Mouse (Mus musculus) lung, embryonic 15.5 days (tissue): ENCODE data around the gene Nusap1. TPM values are rescaled to one million over a fixed set of nuclear protein-coding genes. Genes with fewer than 3 reads are reported as not detected.

Source experiments
- ATAC-seq: fragments of 200-750 bp; cut with Nextera tagmentation; 2 replicates; pipeline ENCODE4 v1.8.0; 2017; ENCODE audit warnings: moderate number of reproducible peaks, borderline replicate concordance; ENCODE audit not compliant: low FRiP score, low TSS enrichment; ENCODE audit errors: extremely low read depth
- H3K27ac ChIP-seq: fragments of 300-500 bp; sonication (generic); 2 replicates; pipeline ENCODE4 v1.5.1; 2015; ENCODE audit warnings: moderate library complexity, mild to moderate bottlenecking, inconsistent platforms
- H3K27me3 ChIP-seq: fragments of 300-500 bp; sonication (generic); 2 replicates; pipeline ENCODE4 v1.6.1; 2015; ENCODE audit warnings: inconsistent platforms
- H3K36me3 ChIP-seq: fragments of 300-500 bp; sonication (generic); 2 replicates; pipeline ENCODE4 v1.6.1; 2015; ENCODE audit warnings: inconsistent platforms
- H3K4me1 ChIP-seq: fragments of 300-500 bp; sonication (generic); 2 replicates; pipeline ENCODE4 v1.6.1; 2015; ENCODE audit warnings: inconsistent platforms
- H3K4me2 ChIP-seq: fragments of 300-500 bp; sonication (generic); 2 replicates; pipeline ENCODE4 v1.6.1; 2015; ENCODE audit warnings: inconsistent platforms, mild to moderate bottlenecking, moderate library complexity
- H3K4me3 ChIP-seq: fragments of 300-500 bp; sonication (generic); 2 replicates; pipeline ENCODE4 v1.5.1; 2015; ENCODE audit warnings: mild to moderate bottlenecking, inconsistent platforms
- H3K9ac ChIP-seq: fragments of 300-500 bp; sonication (generic); 2 replicates; pipeline ENCODE4 v1.6.1; 2015; ENCODE audit warnings: inconsistent platforms
- H3K9me3 ChIP-seq: fragments of 300-500 bp; sonication (generic); 2 replicates; pipeline ENCODE4 v1.6.1; 2016; ENCODE audit warnings: inconsistent platforms
- WGBS: fragments of 180-500 bp; shearing (Covaris S2); methylation state at CpG from one replicate; pipeline ENCODE4 v1.1.7; 2015; 5-methylcytosine and 5-hydroxymethylcytosine counted together
- polyA plus RNA-seq: library from polyadenylated mRNA; unstranded; fragments of >200 nt; fragmentation: Nextera tagmentation; extraction: Ambion mirVana; gene quantifications from 2 replicates; pipeline ENCODE4 v1.2.1, GENCODE M21; 2015

The Nusap1 gene
- polyA plus RNA-seq, result 81.9 and 85.9 TPM in 2 replicates

GRCm38 (mm10) chr2:119618199-119618982 is at the start of gene Nusap1, which contains the start of gene Oip5:
Gene Nusap1, plus strand, starts transcription at chr2:119618298.
Gene Oip5, minus strand, starts transcription at chr2:119618469.
- Histone ChIP-seq H3K36me3 (no peaks in the 10 kb centered on the region), H3K9me3 (no peaks in the 10 kb centered on the region), H3K27ac (peak within 1 kb of the TSS; percentile 70), H3K4me2 (peak within 1 kb of the TSS; percentile 82), H3K27me3 (no peaks in the 10 kb centered on the region), H3K4me3 (peak within 1 kb of the TSS; percentile 93), H3K4me1 (peaks cover 36% of the 10 kb centered on the region), H3K9ac (peak within 1 kb of the TSS; percentile 70)
- under 1% methylated on average over 55 of the region's 55 CpGs for WGBS
- peak; percentile 99 for ATAC-seq

DNA sequence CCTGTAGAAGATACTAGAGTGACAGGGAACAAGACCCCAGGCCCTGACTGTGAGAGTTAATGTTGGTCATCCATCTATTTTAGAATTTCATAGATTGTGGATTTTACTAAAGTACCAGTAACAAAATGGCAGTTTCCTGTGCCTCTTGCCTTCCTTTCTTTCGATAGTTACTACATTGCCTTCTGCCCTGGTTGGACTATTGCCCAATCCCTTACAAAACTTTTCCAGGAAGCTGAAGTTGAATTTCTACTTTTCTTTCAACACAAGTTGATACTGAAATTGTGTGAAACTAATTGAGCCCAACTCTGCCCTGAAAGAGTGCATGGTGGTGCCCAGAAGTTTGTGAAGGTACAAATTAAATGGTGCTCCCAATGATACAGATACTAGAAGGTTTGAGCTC is 45.6 kb upstream of the Nusap1 start:
- no peak for ATAC-seq
- 80% methylated on average over 1 of the region's 1 CpGs for WGBS

DNA sequence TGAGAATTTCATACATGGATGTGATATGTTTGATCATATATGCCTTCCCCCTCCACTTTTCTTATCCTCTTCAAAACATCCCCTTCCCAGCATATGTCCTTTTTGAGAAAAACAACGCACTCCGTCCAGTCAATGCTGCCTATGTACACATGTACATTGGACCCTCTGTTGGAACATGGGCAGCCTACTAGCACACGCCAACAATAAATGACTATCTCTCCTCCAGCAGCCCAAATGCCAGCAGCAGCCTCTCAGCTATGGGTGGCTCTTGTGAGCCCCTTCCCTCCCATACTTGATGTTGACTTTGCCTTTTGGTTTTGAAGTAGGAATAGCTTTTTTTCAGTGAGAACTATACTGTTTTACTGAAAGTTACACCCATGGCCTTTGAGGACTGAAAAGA is 36.5 kb upstream of the Nusap1 start:
- no peak for ATAC-seq
- WGBS, result 93% methylated on average over 3 of the region's 3 CpGs
- Histone ChIP-seq H3K4me3 (no peak overlapping the region), H3K4me1 (no peaks in the 10 kb centered on the region), H3K9ac (no peak overlapping the region), H3K27me3 (no peaks in the 10 kb centered on the region), H3K36me3 (no peaks in the 10 kb centered on the region), H3K9me3 (no peaks in the 10 kb centered on the region), H3K27ac (no peak overlapping the region), H3K4me2 (no peak overlapping the region)

More for the DNA sequence above, 45.6 kb upstream of the Nusap1 start:
- no peaks in the 10 kb centered on the region for H3K4me1 ChIP-seq
- H3K4me3 ChIP-seq, result no peak overlapping the region
- no peaks in the 10 kb centered on the region for H3K27me3 ChIP-seq
- no peak overlapping the region for H3K9ac ChIP-seq
- H3K36me3 ChIP-seq, result 0 out of 2 replicates have a peak, but pooled peaks cover 6% of the 10 kb centered on the region
- H3K9me3 ChIP-seq, result no peaks in the 10 kb centered on the region
- H3K27ac ChIP-seq, result no peak overlapping the region
- H3K4me2 ChIP-seq, result no peak overlapping the region

DNA sequence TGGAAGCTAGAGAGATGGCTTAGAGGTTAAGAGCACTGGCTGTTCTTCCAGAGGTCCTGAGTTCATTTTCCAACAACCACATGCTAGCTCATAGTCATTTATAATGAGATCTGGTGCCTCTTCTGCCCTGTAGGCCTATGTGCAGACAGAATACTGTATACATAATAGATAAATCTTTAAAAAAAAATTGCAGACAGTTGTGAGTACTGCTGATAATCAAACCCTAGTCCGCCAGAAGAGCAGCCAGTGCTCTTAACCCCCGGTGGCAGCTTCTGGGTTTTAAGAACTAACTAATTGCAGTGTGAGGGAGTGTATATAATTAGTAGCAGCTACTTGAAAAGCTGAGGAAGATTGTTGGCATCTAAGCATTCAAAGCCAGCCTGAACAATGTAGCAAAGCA is 34.7 kb upstream of the Nusap1 start:
- ATAC-seq, result no peak
- WGBS, result 57% methylated on average over 2 of the region's 2 CpGs
- H3K36me3 ChIP-seq, result no peaks in the 10 kb centered on the region
- no peaks in the 10 kb centered on the region for H3K4me1 ChIP-seq
- no peaks in the 10 kb centered on the region for H3K9me3 ChIP-seq
- no peak overlapping the region for H3K4me2 ChIP-seq
- H3K27me3 ChIP-seq, result no peaks in the 10 kb centered on the region
- no peak overlapping the region for H3K27ac ChIP-seq
- no peak overlapping the region for H3K4me3 ChIP-seq
- H3K9ac ChIP-seq, result no peak overlapping the region

GRCm38 (mm10) chr2:119584282-119584681 is 33.8 kb upstream of the Nusap1 start:
- H3K4me3 ChIP-seq, result no peak overlapping the region
- whole genome bisulfite sequencing, result 85% methylated on average over 8 of the region's 8 CpGs
- H3K36me3 ChIP-seq, result no peaks in the 10 kb centered on the region
- H3K9ac ChIP-seq, result no peak overlapping the region
- no peak for ATAC-seq
- H3K4me1 ChIP-seq, result no peaks in the 10 kb centered on the region
- no peaks in the 10 kb centered on the region for H3K9me3 ChIP-seq
- H3K4me2 ChIP-seq, result no peak overlapping the region
- H3K27ac ChIP-seq, result no peak overlapping the region
- no peaks in the 10 kb centered on the region for H3K27me3 ChIP-seq

DNA sequence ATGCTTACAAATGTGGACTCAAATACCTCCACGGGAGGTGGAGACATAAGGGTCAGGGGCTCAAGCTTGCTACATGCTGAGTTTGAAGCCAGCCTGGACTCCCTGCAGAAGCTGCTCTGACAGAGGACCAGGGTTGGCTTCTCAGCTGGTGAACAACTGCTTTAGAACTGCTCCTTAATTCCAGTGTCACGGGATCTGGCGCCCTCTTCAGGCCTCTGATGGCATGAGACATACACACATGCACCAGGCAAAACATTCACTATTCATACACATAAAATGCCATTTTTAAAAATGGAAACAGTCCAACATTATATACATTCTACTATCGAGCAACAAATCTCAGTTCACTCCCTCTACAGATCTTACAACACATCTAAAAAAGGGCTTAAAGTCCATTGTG is 30.7 kb upstream of the Nusap1 start:
- Histone ChIP-seq H3K4me3 (no peak overlapping the region), H3K27ac (no peak overlapping the region), H3K36me3 (no peaks in the 10 kb centered on the region), H3K4me2 (no peak overlapping the region), H3K9me3 (no peaks in the 10 kb centered on the region), H3K9ac (no peak overlapping the region), H3K27me3 (no peaks in the 10 kb centered on the region), H3K4me1 (no peaks in the 10 kb centered on the region)
- no peak for ATAC-seq
- 8% methylated on average over 4 of the region's 4 CpGs for WGBS

DNA sequence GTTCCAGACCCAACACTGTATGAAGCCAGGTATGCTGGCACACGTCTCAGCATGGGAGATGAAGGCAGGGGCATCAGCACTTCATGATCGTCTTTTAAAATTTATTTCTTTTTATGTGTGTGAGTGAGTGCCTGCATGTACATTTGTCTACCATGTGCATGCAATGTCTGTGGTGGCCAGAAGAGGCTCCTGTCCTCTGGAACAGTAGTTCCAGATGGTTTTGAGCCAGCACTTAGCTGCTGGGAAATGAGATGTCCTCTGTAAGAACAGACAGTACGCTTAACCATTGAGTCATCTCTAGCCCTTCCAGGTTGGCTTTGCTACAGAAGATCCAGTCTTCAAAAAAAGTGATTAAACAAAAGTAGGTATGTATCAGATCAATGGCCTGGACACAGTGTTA is 26.9 kb upstream of the Nusap1 start:
- no peak overlapping the region for H3K9ac ChIP-seq
- WGBS, result 81% methylated on average over 3 of the region's 3 CpGs
- no peaks in the 10 kb centered on the region for H3K27me3 ChIP-seq
- H3K4me3 ChIP-seq, result no peak overlapping the region
- ATAC-seq, result no peak
- peaks cover 1% of the 10 kb centered on the region; the same call in 1 of the 2 replicates for H3K36me3 ChIP-seq
- no peak overlapping the region for H3K4me2 ChIP-seq
- H3K27ac ChIP-seq, result no peak overlapping the region
- no peaks in the 10 kb centered on the region for H3K9me3 ChIP-seq
- H3K4me1 ChIP-seq, result peaks cover 11% of the 10 kb centered on the region

DNA sequence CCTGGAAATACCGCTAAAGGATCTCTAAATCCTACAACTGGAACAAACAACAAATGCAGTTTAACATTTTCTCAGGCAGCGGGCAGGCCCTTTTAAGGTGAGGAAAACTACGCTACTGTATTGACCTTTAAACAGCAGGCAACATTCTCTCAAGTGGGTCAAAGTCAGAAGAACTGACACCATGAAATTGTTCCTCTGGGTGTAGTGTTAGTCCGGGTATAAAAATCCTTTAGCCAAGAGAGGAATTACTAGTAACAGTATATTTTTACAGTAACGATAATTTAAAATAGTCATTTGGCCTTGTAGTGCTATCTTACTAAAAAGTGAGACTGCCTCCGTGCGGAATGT is 24.4 kb upstream of the Nusap1 start:
- no peaks in the 10 kb centered on the region for H3K9me3 ChIP-seq
- 7% methylated on average over 7 of the region's 7 CpGs for WGBS
- H3K27me3 ChIP-seq, result no peaks in the 10 kb centered on the region
- peak overlapping the region; percentile 46 for H3K4me2 ChIP-seq
- H3K27ac ChIP-seq, result peak overlapping the region; percentile 83
- no peak; the same call in 1 of the 2 replicates for ATAC-seq
- H3K4me1 ChIP-seq, result peaks cover 15% of the 10 kb centered on the region
- peak overlapping the region; percentile 66 for H3K4me3 ChIP-seq
- peaks cover 19% of the 10 kb centered on the region for H3K36me3 ChIP-seq
- peak overlapping the region; percentile 14; the same call in 1 of the 2 replicates for H3K9ac ChIP-seq

GRCm38 (mm10) chr2:119594113-119594981 is 23.8 kb upstream of the Nusap1 start:
- H3K27me3 ChIP-seq, result no peaks in the 10 kb centered on the region
- under 1% methylated on average over 61 of the region's 61 CpGs for WGBS
- peak overlapping the region; percentile 75 for H3K9ac ChIP-seq

DNA sequence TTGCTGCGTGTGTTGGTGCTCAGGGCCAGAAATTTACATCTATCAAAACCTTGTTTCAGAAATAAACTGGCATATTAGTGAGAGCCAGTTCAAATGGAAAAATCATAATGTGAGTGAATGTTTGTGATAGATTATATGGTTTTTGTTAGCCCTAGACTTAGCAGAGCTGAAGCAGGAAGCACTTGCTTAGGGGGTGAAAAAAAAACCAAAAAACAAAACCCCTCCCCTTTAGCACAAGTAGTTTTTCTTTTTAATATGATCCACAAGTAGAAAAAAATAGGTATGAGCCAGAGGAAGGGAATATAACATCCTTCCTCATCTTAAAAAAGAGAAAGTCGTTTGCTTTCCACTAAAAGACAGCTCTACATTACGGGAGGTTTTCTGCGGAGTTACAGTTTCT is 22.8 kb upstream of the Nusap1 start:
- Histone ChIP-seq H3K4me3 (peak overlapping the region; percentile 66), H3K27me3 (no peaks in the 10 kb centered on the region), H3K36me3 (peaks cover 28% of the 10 kb centered on the region), H3K4me1 (peaks cover 15% of the 10 kb centered on the region), H3K4me2 (peak overlapping the region; percentile 64), H3K27ac (no peak overlapping the region), H3K9ac (peak overlapping the region; percentile 75), H3K9me3 (no peaks in the 10 kb centered on the region)
- ATAC-seq, result no peak
- WGBS, result 26% methylated on average over 4 of the region's 4 CpGs

More at GRCm38 (mm10) chr2:119594113-119594981, 23.8 kb upstream of the Nusap1 start:
- ATAC-seq, result peak; percentile 99
- Histone ChIP-seq H3K4me1 (peaks cover 15% of the 10 kb centered on the region), H3K9me3 (no peaks in the 10 kb centered on the region), H3K4me2 (peak overlapping the region; percentile 64), H3K4me3 (peak overlapping the region; percentile 66), H3K27ac (peak overlapping the region; percentile 83), H3K36me3 (peaks cover 20% of the 10 kb centered on the region)

- WGBS, result 85% methylated on average over 8 of the region's 8 CpGs
- Histone ChIP-seq H3K4me1 (peaks cover 18% of the 10 kb centered on the region), H3K27me3 (no peaks in the 10 kb centered on the region), H3K9me3 (no peaks in the 10 kb centered on the region), H3K36me3 (peaks cover 38% of the 10 kb centered on the region), H3K4me3 (no peak overlapping the region), H3K4me2 (no peak overlapping the region), H3K27ac (no peak overlapping the region), H3K9ac (no peak overlapping the region; the same call in 1 of the 2 replicates)
- no peak for ATAC-seq
Measured at GRCm38 (mm10) chr2:119596781-119597330, 21.2 kb upstream of the Nusap1 start.
